Mouse (Mus musculus) stomach, postnatal 0 days (tissue): ENCODE measurements at regions not wholly inside any gene's neighbourhood (a gene's known extent, or its start where the extent isn't known, plus 50 kb on each side); places are given as distances from the start of the nearest gene placed in this dataset.

Experiments
- CTCF ChIP-seq: IDR thresholded peaks from 2 replicates; pipeline ENCODE4 v1.5.1; 2016; ENCODE audit warnings: antibody characterized with exemption, low read depth, mild to moderate bottlenecking, moderate library complexity
- EP300 ChIP-seq: optimal IDR thresholded peaks from 2 replicates; pipeline ENCODE3; 2016; ENCODE audit warnings: antibody characterized with exemption

- TF ChIP-seq CTCF (no peak), EP300 (no peak)
Measured at GRCm38 (mm10) chr13:110735511-110735910, 340.7 kb downstream of the Plk2 start.
